Mouse (Mus musculus) bone marrow macrophage, adult 2 months (primary cell): ENCODE results near the gene Chfr. TPM values are rescaled to one million over a fixed set of nuclear protein-coding genes. Genes with fewer than 3 reads are reported as not detected.

Source experiments
- H3K27ac ChIP-seq: 2 replicates; pipeline ENCODE4 v1.5.1; 2012; ENCODE audit warnings: low read depth, low read length; ENCODE audit not compliant: insufficient read depth
- H3K4me1 ChIP-seq: 2 replicates; pipeline ENCODE4 v1.6.1; 2012; ENCODE audit warnings: low read length; ENCODE audit not compliant: control insufficient read depth, insufficient read depth
- H3K4me3 ChIP-seq: 2 replicates; pipeline ENCODE4 v1.5.1; 2012; ENCODE audit warnings: mild to moderate bottlenecking, low read length, moderate library complexity; ENCODE audit not compliant: insufficient read depth
- CTCF ChIP-seq: IDR thresholded peaks from 2 replicates; pipeline ENCODE4 v1.5.1; 2012; ENCODE audit warnings: low read depth, mild to moderate bottlenecking, low read length, moderate library complexity
- POLR2A ChIP-seq: IDR thresholded peaks from 2 replicates; pipeline ENCODE4 v1.6.1; 2012; ENCODE audit warnings: mild to moderate bottlenecking, low read depth, low read length, borderline replicate concordance
- polyA plus RNA-seq: library from polyadenylated mRNA; stranded (reverse); fragments of >200 nt; gene quantifications from 2 replicates; pipeline ENCODE4 v1.2.4, GENCODE M21; 2012; ENCODE audit not compliant: missing spikeins, insufficient read depth, insufficient read length

The Chfr gene
- polyA plus RNA-seq, 1 experiment: 42.5 TPM

DNA sequence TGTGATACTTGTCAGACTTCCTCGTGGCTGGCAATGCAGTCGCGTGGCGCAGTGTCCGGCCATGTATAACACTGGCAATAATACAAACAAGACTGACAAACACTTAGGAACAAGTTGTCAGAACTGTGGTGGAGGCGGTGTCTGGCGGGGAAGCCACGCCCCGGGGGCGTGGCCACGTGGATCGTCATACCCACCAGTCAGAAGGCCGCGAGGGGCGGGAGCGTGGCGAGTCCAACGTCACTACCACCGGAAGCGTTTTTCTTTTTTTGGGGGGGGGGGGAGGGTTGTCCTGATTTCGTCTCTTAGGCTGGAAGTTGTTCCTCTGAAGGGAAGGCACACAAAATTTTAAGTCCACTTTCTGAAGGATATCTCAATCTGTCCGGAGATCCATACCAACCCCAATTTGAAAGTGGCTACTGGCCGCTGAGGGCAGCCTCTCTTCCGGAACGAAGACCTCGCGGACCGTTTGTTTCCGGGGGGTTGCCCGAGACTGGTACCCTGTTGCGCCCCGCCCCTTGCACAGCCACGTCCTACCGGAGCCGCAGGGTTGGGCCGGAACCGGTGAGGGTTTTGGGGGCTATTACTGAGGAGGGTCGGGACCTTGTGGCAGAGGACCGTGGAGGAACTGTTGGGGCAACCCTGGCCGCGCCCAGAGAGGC, 40.8 kb downstream of the Chfr start, which contains the start of gene Golga3:
Gene Golga3, plus strand, starts transcription at position 340 of the 659 bp plus-strand sequence.
- H3K4me1 ChIP-seq: peaks cover 29% of the 10 kb centered on the region
- H3K27ac ChIP-seq: peak within 1 kb of the TSS; percentile 70
- H3K4me3 ChIP-seq: peak within 1 kb of the TSS; percentile 93
- no peak for TF ChIP-seq POLR2A
- no peak for TF ChIP-seq CTCF

- no peak for TF ChIP-seq POLR2A
- no peak for TF ChIP-seq CTCF
- Histone ChIP-seq H3K4me3 (peak overlapping the region; percentile 93), H3K4me1 (peaks cover 29% of the 10 kb centered on the region), H3K27ac (peak overlapping the region; percentile 17)
These were observed 41.4 kb downstream of the Chfr start for GRCm38 (mm10) chr5:110177021-110177420.

DNA sequence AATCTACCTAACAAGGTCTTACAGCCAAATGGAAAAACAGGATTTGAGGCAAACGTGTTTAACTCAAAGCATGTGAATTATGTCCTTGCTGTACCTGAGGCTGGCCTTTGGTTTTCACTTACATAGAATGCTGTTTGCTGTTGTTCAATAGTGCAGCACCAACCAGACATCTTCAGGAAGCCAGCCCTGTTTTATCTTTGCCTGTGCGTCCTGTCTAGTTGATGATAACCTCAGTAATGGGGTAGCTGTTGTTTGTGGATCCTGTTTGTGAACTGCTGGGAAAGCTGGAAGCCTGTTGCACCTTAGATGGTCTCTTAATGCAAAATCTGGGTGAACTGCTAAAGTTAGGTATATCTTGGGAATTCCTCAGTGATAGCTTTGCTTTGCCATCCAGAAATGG, 43.0 kb downstream of the Chfr start:
- TF ChIP-seq POLR2A (no peak), CTCF (no peak)
- no peak overlapping the region for H3K4me3 ChIP-seq
- H3K4me1 ChIP-seq: peaks cover 29% of the 10 kb centered on the region
- 0 out of 2 replicates have a peak overlapping the region, but pooled peaks have one; percentile 8 for H3K27ac ChIP-seq

DNA sequence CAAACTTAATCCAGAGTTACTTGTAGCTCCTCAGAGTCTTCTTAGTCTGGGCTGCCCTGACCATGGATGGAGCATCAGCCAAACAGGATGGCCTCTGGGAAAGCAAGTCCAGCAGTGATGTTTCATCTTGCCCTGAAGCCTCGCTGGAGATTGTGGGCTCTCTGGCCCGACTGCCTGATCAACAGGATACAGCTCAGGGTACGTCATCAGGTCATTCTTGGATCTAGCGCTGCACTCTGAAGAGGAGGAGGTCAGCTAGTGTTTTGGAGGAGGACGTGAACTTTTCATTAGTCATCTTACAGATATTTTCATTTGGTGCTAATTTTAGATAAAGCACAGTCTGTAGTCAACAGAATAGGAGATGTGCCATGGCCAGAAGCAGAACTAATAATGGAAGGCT, 46.1 kb downstream of the Chfr start:
- Histone ChIP-seq H3K4me1 (peaks cover 19% of the 10 kb centered on the region), H3K4me3 (no peak overlapping the region), H3K27ac (no peak overlapping the region)
- no peak for TF ChIP-seq POLR2A
- no peak for TF ChIP-seq CTCF

DNA sequence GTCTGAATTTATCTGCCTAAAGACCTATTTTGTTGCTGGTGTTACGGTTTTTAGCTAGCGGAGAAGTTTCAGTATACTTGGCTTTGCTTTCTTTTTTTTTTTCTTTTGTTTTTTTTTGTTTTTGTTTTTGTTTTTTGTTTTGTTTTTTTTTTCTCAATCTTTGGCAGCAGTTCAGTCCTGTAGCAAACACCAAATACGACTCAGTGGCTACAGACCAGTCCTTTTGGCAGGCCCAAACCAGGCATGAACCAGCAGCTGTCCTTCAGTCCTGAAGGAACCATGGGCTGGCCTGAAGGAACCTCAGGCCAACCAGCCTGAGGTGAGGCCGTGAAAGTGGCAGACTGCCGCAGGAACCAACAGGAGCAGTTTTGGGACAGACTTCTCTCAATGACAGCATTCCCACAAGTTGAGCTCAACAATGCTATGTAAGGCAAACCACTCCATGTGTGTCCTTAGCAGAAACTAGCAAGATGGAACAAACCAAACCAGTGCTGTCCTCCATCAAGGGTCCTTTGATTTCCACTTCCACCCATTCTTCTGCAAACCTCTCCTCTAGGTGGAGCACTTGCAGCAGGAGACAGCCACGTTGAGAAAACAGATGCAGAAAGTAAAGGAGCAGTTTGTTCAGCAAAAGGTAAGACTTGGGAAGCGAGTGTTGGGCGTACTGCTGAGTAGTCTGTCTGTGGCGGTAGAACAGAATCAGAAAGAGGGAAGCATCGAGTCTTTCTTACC, 67.7 kb downstream of the Chfr start:
- no peaks in the 10 kb centered on the region for H3K4me1 ChIP-seq
- no peak overlapping the region for H3K27ac ChIP-seq

DNA sequence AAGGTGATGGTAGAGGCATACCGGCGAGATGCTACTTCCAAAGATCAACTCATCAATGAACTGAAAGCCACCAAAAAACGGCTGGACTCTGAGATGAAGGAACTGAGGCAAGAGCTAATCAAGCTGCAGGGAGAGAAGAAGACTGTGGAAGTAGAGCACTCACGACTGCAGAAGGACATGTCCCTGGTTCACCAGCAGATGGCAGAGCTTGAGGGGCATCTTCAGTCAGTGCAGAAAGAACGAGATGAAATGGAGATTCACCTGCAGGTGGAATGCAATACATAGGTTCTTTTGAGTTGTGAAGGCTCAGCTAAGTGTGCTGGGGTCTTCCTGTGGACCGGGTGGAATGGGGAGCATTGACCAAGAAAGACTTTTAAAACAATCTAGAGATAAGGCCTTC, 69.1 kb downstream of the Chfr start:
- Histone ChIP-seq H3K27ac (no peak overlapping the region), H3K4me1 (no peaks in the 10 kb centered on the region), H3K4me3 (no peak overlapping the region)
- TF ChIP-seq CTCF (no peak), POLR2A (no peak)

More for the DNA sequence above, 67.7 kb downstream of the Chfr start:
- no peak for TF ChIP-seq POLR2A
- no peak; the same call in 1 of the 2 replicates for TF ChIP-seq CTCF
- no peak overlapping the region for H3K4me3 ChIP-seq

DNA sequence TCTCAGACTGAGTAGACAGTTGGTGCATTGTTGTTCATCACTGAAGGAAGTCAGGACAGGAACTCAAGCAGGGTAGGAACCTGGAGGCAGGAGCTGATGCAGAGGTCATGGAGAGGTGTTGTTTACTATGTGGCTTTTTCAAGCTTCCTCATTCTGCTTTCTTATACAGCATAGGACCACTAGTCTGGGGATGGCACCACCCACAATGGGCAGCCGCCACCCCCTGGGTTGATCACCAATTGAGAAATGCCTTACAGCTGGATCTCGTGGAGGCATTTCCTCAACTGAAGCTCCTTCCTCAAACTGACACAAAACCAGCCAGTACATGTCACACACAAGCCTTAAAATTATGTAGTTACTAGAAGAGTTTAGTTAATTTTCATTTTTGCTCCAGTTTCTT, 75.7 kb downstream of the Chfr start:
- TF ChIP-seq POLR2A: no peak
- TF ChIP-seq CTCF: no peak
- peaks cover 14% of the 10 kb centered on the region for H3K4me1 ChIP-seq
- H3K27ac ChIP-seq: peak overlapping the region; percentile 66
- no peak overlapping the region for H3K4me3 ChIP-seq

GRCm38 (mm10) chr5:110216780-110217179, 81.1 kb downstream of the Chfr start:
- no peak for TF ChIP-seq POLR2A
- no peak for TF ChIP-seq CTCF
- Histone ChIP-seq H3K4me3 (no peak overlapping the region), H3K27ac (no peak overlapping the region)

DNA sequence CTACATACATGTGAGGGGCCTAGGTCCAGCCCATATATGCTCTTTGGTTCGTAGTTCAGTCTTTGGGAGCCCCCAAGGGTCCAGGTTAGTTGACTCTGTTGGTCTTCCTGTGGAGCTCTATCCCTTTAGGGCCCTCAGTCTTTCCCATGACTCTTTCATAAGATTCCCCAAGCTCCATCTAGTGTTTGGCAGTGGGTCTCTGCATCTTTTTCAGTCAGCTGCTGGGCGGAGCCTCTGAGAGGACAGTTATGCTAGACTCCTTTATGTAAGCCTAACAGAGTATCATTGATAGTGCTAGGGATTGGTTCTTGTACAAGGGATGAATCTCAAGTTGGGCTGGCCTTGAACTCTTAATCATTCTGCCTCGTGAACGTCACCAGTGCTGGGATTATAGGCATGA, 84.7 kb downstream of the Chfr start:
- Histone ChIP-seq H3K4me3 (no peak overlapping the region), H3K4me1 (no peaks in the 10 kb centered on the region), H3K27ac (no peak overlapping the region)
- TF ChIP-seq CTCF (no peak), POLR2A (no peak)

More at GRCm38 (mm10) chr5:110216780-110217179, 81.1 kb downstream of the Chfr start:
- peaks cover 5% of the 10 kb centered on the region for H3K4me1 ChIP-seq

Other genes starting within 250 kb of the Chfr start
- gene Gm15446, start 212.4 kb upstream of the Chfr start, polyA plus RNA-seq: 10.5 and 13.2 TPM in 2 replicates
- 13.6 and 20.8 TPM in 2 replicates for gene Zfp932, start 139.3 kb upstream of the Chfr start, polyA plus RNA-seq
- 5.3 and 8.8 TPM in 2 replicates for gene Gm17655, start 63.3 kb upstream of the Chfr start, polyA plus RNA-seq
- gene Gm35315, start 41.4 kb upstream of the Chfr start, polyA plus RNA-seq: 0.61 and 0.79 TPM in 2 replicates
- not detected in 2 replicates for gene Plcxd1, start 35.9 kb upstream of the Chfr start, polyA plus RNA-seq
- 26.0 and 29.1 TPM in 2 replicates for gene Gtpbp6, start 27.6 kb upstream of the Chfr start, polyA plus RNA-seq
- gene Zfp605, start 25.8 kb upstream of the Chfr start, polyA plus RNA-seq: 3.1 and 4.5 TPM in 2 replicates
- 23.6 and 24.7 TPM in 2 replicates for gene Golga3, start 40.9 kb downstream of the Chfr start, polyA plus RNA-seq
- gene Ankle2, start 95.2 kb downstream of the Chfr start, polyA plus RNA-seq: 29.5 and 36.6 TPM in 2 replicates
- 15.2 and 16.4 TPM in 2 replicates for gene Pgam5, start 134.1 kb downstream of the Chfr start, polyA plus RNA-seq
- 3.3 and 3.4 TPM in 2 replicates for gene Pxmp2, start 150.3 kb downstream of the Chfr start, polyA plus RNA-seq
- gene Pole, start 150.5 kb downstream of the Chfr start, polyA plus RNA-seq: 9.2 and 12.1 TPM in 2 replicates
- gene P2rx2, start 207.4 kb downstream of the Chfr start, polyA plus RNA-seq: not detected in 2 replicates
- not detected in 2 replicates for gene Lrcol1, start 208.9 kb downstream of the Chfr start, polyA plus RNA-seq